Mouse (Mus musculus) myocyte (in vitro differentiated cells): ENCODE measurements around the gene Wwox.

Source experiments
- CEBPB ChIP-seq: IDR thresholded peaks from 2 replicates; pipeline ENCODE4 v1.6.1; 2011; ENCODE audit warnings: mild to moderate bottlenecking, moderate library complexity; ENCODE audit not compliant: poor library complexity, insufficient read depth, severe bottlenecking
- MAX ChIP-seq: IDR thresholded peaks from one replicate; pipeline ENCODE4 v1.6.1; 2011; ENCODE audit warnings: low read depth, mild to moderate bottlenecking, control low read depth
- MYOG ChIP-seq, 3 experiments: IDR thresholded peaks; one replicate each; pipeline ENCODE4 v1.6.1; 2011; ENCODE audit warnings: control low read depth in 2 of 3, low read depth in 2 of 3, mild to moderate bottlenecking in 2 of 3; ENCODE audit not compliant: insufficient read length in 2 of 3, control insufficient read depth in 1 of 3, insufficient read depth in 1 of 3
- POLR2A ChIP-seq: IDR thresholded peaks from one replicate; pipeline ENCODE4 v1.6.1; 2011; ENCODE audit warnings: low read depth, mild to moderate bottlenecking, control low read depth, moderate library complexity; ENCODE audit not compliant: insufficient read length
- POLR2AphosphoS2 ChIP-seq: IDR thresholded peaks from one replicate; pipeline ENCODE4 v1.6.1; 2011; ENCODE audit warnings: low read depth, control low read depth; ENCODE audit not compliant: insufficient read length
- REST ChIP-seq: IDR thresholded peaks from one replicate; pipeline ENCODE4 v1.6.1; 2011; ENCODE audit warnings: mild to moderate bottlenecking, control low read depth, moderate library complexity; ENCODE audit not compliant: insufficient read depth, insufficient read length
- SRF ChIP-seq: IDR thresholded peaks from one replicate; pipeline ENCODE4 v1.6.1; 2011; ENCODE audit warnings: low read depth; ENCODE audit not compliant: control insufficient read depth, insufficient read length
- TCF12 ChIP-seq: IDR thresholded peaks from one replicate; pipeline ENCODE4 v1.6.1; 2011; ENCODE audit warnings: mild to moderate bottlenecking, control low read depth; ENCODE audit not compliant: poor library complexity, insufficient read depth, severe bottlenecking
- USF1 ChIP-seq: IDR thresholded peaks from one replicate; pipeline ENCODE4 v1.6.1; 2011; ENCODE audit warnings: low read depth, mild to moderate bottlenecking, control low read depth, moderate library complexity

- no peak for TF ChIP-seq POLR2AphosphoS2
- TF ChIP-seq POLR2A, result no peak
- no peak for TF ChIP-seq MAX
- TF ChIP-seq TCF12, result no peak
- TF ChIP-seq REST, result no peak
- no peak for TF ChIP-seq CEBPB
- TF ChIP-seq SRF, result no peak
- no peak for TF ChIP-seq USF1
- TF ChIP-seq MYOG (IDR thresholded peaks at IDR 0.05; ENCODE audit: control insufficient read depth in 1 of 3, insufficient read depth in 1 of 3, insufficient read length in 2 of 3, low read depth in 2 of 3), result no peak
Measured at GRCm38 (mm10) chr8:114650789-114651188, 211.3 kb downstream of the Wwox start.
